Mouse (Mus musculus) fat pad, adult 2 months (tissue): ENCODE measurements at regions not wholly inside any gene's neighbourhood (a gene's known extent, or its start where the extent isn't known, plus 50 kb on each side); places are given as distances from the start of the nearest gene placed in this dataset.

Experiments used
- DNase-seq: peaks from one replicate; pipeline ENCODE4 v3.0.0-alpha.2; 2011; ENCODE audit warnings: low read depth, low spot score; ENCODE audit errors: extremely low read depth

- DNase-seq: no peak
Observed at GRCm38 (mm10) chr13:101308724-101309123, 459.3 kb downstream of the Pik3r1 start.

GRCm38 (mm10) chr13:101305695-101306413 lies 462.2 kb downstream of the Pik3r1 start:
- DNase-seq: no peak

GRCm38 (mm10) chr13:101305063-101305462 lies 463.0 kb downstream of the Pik3r1 start:
- no peak for DNase-seq

GRCm38 (mm10) chr13:101301361-101301760 lies 466.7 kb downstream of the Pik3r1 start:
- DNase-seq: no peak

GRCm38 (mm10) chr13:101289407-101289806 lies 456.2 kb upstream of the Slc30a5 start:
- peak; percentile 86 for DNase-seq

- no peak for DNase-seq
Observed at GRCm38 (mm10) chr13:101287131-101287530, 453.9 kb upstream of the Slc30a5 start.

GRCm38 (mm10) chr13:101286029-101286917 lies 453.0 kb upstream of the Slc30a5 start:
- DNase-seq: no peak

- no peak for DNase-seq
Observed at GRCm38 (mm10) chr13:101278127-101278526, 444.9 kb upstream of the Slc30a5 start.

GRCm38 (mm10) chr13:101276766-101277165 lies 443.5 kb upstream of the Slc30a5 start:
- no peak for DNase-seq

- DNase-seq: no peak
Observed at GRCm38 (mm10) chr13:101274470-101275141, 441.4 kb upstream of the Slc30a5 start.

GRCm38 (mm10) chr13:101273321-101273720 lies 440.1 kb upstream of the Slc30a5 start:
- DNase-seq: no peak

- no peak for DNase-seq
Observed at GRCm38 (mm10) chr13:101253698-101254468, 420.7 kb upstream of the Slc30a5 start.

- no peak for DNase-seq
Observed at GRCm38 (mm10) chr13:101249369-101249768, 416.1 kb upstream of the Slc30a5 start.

- DNase-seq: no peak
Observed at GRCm38 (mm10) chr13:101244326-101244725, 411.1 kb upstream of the Slc30a5 start.

- DNase-seq: no peak
Observed at GRCm38 (mm10) chr13:101238860-101239259, 405.6 kb upstream of the Slc30a5 start.

GRCm38 (mm10) chr13:101237035-101237434 lies 403.8 kb upstream of the Slc30a5 start:
- DNase-seq: no peak

- DNase-seq: no peak
Observed at GRCm38 (mm10) chr13:101235846-101236245, 402.6 kb upstream of the Slc30a5 start.

- DNase-seq: no peak
Observed at GRCm38 (mm10) chr13:101235110-101235509, 401.9 kb upstream of the Slc30a5 start.

GRCm38 (mm10) chr13:101234550-101234949 lies 401.3 kb upstream of the Slc30a5 start:
- DNase-seq: no peak

- no peak for DNase-seq
Observed at GRCm38 (mm10) chr13:101233843-101234281, 400.6 kb upstream of the Slc30a5 start.
